Mouse (Mus musculus): ENCODE results near the gene Olfr116.

- TF ChIP-seq CTCF (IDR thresholded peaks at IDR 0.05; ENCODE audit: borderline replicate concordance, insufficient read depth, low read depth, low read length) (no peak), POLR2A (IDR thresholded peaks at IDR 0.05; ENCODE audit: borderline replicate concordance, insufficient read depth, low read length) (no peak)
Observed at GRCm38 (mm10) chr17:37627009-37627408, at the start of gene Olfr116, which contains the start of gene Olfr115.

Measured in cerebellum, adult 2 months (tissue).